Mouse (Mus musculus): ENCODE measurements around the gene Ltc4s. TPM values are rescaled to one million over a fixed set of nuclear protein-coding genes. Genes with fewer than 3 reads are reported as not detected.

Gene Ltc4s
- total RNA-seq, 2 experiments from 2014 or later: 5.9 to 10.2 TPM

DNA sequence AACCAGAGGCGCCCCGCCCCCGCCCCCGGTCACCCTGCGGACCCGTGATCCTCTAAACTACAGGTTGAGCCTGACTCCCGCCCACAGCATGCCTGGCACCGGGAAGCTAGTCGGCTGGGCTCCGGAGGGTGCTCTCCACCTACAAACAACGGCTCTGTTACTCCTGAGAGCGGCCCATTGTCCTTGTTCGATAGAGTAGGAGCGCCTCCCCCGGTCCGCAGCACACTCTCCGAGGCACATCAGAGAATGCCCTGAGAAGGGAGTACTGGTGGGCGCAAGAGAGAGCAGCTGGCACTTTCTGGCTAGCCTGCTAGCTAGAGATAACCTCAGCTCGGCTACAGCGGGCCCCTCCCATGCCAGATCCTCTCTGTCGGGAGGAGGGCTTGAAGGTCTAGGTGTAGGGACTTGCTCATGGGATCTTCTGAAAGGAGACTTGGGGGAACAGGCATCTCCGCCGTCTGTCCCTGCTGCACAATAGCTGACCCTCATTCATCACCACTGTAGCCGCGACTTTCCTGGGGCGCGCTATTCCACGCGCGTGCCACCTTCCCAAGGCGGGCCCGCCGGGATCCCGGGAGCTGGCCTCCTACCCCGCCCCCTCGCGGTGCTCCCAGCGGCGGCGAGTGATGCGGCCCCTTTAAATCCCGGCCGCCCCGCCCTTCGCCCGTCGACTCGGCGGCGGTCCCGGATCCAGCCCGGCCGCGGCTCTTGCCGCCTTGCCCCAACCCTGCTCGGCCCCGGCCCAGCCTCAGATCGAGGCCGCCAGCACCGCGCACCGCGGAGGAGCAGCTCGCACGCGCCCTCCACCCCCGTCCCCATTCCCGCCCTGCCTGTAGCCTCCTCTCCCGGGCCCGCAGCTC, 13.5 kb downstream of the Ltc4s start:
- DNase-seq: peak; percentile 91 to 94

DNA sequence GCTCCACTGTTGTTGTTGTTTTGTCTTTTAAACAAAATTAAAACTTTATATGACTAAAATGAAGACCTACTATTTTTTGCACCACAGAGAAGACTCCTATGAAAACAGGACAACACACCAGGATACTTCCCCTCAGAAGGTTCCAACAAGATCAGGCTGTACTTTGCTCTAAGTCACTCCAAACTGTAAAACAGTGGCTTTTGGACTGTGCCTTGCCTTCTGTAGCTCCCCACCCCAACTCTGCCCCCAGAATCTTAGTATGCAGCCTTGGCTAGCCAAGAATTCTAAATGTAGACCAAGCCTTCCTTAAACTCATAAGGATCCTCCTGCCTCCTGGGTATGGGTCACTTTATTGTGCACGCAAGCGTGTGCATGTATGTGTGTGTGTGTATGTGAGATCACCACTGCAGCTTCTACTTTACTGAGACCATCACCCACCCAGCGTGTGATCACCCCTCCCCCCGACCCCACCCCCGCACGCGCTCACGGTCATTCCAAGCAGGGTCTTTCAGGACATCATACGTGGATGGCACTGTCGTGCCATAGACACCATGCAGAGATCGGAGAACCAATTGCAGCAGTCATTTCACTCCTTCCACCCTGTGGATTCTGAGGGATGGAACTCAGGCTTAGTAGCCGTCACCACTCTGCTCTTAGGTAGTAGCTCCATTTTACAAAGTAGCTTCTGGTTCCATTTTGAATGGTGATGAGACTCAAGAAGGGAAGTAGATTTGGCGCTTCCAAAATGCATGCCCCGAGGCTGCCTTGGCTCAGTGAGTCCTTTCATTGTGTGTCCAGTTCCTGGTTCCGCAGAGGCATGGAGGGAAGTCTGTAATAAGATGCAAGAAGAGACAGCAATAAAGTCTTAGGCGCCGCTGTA, 14.4 kb downstream of the Ltc4s start:
- DNase-seq: no peak

DNA sequence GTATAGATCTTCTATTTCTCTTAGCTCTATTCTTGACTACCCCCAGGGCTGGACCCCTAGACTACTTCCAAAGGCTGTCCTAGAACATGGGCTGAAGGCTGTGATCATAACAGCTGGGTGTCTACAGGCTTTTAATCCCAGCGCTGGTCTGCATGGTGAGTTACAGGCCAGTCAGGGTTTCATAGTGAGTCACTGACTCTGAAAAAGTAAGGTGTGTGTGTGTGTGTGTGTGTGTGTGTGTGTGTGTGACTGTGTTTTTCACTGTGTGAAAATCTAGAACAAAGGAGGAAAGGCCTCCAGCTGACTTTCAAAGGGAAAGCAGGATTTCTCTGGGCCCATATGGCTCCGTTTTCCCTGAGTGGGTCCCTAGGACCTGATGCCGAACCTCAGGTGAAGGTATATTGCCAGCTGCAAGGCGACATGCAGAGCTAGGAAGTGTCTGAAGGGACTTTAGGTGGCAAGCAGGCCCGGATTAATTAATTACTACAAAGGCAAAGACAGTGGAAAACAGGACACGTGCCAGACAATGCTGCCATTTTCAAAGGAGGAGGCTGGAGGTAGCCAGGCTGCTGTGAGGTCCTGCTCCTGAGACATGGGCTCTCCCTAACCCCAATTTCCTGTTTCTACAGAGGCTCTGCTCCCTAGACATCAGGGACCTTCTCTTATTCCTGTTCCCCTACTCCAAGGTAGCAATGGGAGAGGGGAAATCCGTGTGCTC, 15.7 kb downstream of the Ltc4s start:
- DNase-seq: no peak

DNA sequence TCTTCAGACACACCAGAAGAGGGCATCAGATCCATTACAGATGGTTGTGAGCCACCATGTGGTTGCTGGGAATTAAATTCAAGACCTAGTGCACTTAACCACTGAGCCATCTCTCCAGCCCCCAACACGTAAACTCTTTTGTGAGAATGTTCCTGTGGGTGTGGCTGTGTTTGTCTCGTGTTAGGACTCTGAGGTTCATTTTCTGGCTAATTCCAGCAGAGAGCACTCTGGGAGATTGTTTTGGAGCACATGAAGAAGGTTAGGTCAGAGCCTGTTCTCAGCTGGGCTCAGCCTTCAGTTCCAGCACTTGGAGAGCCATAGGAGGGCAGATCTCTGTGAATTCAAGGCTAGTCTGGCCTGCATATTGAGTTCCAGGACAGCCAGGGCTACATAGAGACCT, 18.6 kb downstream of the Ltc4s start:
- no peak for DNase-seq

DNA sequence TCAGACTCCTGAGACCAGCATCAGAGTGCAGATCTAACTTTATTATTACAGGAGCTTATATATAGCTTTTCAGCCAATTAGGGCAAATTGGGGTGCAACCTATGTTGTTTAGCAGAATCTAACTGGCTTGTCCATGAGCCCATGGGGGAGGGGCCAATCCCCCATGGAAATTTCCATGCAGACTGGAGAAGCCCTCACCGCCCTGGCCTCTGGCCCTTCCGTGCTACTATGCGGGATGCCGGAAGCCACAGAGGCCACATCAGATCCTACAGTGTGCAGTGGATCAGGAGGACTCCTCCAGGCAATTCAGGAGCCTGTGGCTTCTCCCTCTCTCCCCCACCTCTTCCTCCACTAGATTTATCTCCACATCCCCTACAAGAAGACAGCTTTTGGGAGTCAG, 20.6 kb downstream of the Ltc4s start:
- no peak for DNase-seq

DNA sequence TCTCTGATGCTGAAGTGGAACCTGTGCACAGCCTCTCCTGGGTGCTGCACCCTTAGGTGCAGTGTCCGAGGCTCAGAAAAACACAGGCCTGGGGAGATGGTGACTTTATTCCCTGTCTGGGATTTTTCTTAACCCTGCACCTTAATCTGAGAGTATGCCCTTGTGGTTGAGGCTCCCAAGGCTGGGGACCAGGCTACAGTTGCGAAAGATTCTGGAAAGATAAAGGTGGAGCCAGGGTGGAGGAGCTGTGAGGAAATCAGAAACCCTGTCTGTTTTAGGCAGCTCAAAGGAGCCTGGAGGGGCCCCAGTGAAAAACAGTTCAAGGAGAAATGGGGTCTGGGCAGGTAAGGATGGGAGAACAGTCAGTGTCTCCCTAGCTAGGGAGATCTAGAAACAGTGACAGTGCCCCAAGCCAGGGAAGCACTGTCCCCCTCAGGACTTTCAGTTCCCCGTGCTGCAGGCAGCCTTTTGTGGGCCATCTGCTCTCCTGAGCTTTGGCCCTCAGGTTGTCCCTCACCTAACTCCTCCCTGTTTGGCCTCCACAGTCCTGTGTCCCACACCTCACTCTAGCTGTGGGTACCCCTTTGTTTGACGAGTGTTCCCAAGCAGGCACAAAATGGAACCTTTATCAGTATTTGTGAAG, 21.6 kb downstream of the Ltc4s start:
- no peak for DNase-seq

DNA sequence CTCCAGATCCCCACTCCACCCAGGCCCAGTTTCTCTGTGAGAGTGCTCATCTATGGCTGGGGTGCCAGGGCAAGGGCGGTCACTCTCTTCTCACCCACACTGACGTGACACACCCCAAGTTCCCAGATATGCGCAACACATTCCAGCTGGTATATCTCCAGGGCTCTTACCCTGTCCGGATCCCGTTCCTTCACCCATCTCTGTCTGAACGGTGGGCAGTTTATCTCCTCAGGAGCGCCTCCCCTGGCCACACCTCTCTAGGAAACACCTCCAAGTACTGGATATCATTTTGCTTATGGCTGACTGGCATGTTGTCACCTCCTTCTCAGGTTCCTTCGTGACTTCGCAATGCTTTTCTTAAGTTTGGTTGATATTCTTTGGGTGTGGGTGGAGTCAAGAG, 22.8 kb downstream of the Ltc4s start:
- no peak for DNase-seq

DNA sequence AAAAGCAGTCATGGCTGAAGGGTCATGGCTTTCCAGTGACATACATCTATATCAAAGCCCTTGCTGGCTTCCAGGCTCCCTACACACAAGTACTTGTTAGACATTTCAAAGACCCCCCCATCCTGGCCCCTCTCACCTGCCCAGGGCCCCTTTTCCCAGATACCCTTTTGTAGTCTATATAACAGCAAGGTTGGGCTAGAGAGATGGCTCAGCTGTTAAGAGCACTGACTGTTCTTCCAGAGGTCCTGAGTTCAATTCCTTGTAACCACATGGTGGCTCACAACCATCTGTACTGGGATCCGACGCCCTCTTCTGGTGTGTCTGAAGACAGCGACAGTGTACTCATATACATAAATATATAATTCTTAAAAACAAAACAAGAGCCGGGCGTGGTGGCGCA, 23.8 kb downstream of the Ltc4s start:
- no peak for DNase-seq

DNA sequence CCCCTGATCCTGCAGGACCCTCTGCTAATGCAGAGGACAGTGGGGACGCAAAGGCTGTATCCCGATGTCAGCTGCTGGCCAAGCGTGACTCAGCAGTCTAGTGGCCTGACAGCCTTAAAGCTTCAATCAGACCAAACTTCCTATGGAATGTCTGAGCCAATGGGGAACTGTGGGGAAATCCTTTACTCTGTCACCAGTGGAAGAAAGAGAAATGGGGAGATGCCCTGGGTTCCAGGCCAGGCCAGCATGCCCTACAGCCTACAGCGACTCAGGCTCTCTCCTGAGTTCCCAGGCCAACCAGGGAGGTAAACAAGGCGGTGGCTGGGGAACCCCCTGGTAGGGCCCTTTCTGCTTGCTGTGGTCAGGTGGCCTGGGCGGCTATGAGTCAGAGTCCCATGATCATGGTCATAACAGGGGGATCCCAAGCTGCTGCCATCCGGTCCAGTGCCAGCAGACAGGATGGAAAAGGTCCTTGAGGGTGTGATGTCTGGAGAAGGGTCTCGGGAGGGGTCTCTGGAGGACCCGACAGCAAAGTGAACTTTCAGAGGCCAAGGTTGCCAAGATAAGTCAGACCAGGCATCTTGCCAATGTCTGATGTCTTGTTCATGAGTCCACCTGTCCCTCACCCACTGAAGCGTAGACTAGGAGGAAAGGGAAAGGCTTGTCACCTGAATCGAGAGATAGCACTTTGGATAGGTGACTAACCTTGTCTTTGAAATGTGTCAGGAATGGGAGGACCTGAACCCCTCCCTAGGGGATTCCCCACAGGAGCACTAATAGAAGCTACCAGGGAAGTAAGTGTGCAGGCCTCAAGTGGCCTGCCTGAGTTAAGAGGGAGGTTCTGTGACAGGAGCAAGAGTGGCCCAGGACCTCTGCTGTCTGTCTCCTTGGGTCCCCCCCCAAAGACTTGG, 25.3 kb downstream of the Ltc4s start:
- DNase-seq: peak; percentile 92 to 93

DNA sequence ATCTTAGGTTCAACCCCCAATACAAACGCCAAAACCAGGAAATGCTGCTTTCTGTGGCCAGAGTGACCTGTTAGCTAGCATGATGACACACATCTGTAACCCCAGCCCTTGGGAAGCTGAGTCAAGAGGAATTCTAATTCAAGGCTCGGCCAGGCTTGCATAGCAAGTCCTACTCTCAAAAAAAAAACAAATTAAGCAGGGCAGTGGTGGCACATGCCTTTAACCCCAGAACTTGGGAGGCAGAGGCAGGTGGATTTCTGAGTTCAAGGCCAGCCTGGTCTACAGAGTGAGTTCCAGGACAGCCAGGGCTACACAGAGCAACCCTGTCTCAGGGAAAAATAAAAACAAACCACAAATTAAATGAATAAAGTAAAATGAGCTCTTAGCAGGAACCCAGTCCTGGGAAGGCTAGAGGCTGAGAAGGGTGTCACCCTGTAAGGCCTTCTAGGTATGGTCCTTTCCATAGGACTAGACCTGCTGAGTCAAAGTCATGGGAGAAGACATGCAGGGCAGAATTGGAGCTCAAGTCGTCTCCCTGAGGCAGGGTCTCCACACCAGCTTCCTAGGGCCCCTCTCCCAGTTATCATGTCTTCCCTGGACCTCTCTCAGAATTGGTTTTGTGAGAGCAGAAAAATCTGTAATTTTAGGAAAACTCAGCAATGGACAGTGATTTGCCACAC, 26.2 kb downstream of the Ltc4s start:
- DNase-seq: no peak

DNA sequence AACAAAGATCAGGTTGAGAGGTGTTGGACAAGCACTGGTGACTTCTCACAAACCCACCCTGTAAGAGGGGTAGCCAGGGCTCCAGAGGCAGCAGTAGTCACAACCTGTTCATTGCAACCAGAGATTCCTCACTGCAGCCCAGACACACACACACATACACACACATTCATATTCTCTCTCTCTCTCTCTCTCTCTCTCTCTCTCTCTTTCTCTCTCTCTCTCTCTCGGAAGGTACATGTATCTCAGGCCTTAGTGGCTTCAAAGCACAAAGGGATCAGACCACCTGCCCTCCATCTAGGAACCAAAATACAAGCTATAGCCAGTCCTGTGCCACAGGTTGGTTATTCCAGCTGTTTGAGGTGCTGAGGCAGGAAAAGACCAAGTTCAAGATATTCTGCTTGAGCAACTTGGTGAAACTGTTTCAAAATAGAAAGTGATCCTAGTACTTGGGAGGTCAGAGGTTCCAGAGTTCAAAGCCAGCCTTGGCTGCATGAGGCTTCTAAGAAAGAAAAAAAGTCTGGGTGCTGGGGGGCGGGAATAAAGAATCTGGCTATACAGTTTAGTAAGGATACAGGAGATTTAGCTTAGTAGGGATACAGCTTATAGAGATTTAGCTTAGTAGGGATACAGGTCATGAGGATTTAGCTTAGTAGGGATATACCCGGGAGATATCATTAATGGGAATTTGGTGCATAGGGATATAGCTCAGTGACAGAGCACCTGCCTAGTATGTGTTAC, 26.9 kb downstream of the Ltc4s start:
- no peak for DNase-seq

DNA sequence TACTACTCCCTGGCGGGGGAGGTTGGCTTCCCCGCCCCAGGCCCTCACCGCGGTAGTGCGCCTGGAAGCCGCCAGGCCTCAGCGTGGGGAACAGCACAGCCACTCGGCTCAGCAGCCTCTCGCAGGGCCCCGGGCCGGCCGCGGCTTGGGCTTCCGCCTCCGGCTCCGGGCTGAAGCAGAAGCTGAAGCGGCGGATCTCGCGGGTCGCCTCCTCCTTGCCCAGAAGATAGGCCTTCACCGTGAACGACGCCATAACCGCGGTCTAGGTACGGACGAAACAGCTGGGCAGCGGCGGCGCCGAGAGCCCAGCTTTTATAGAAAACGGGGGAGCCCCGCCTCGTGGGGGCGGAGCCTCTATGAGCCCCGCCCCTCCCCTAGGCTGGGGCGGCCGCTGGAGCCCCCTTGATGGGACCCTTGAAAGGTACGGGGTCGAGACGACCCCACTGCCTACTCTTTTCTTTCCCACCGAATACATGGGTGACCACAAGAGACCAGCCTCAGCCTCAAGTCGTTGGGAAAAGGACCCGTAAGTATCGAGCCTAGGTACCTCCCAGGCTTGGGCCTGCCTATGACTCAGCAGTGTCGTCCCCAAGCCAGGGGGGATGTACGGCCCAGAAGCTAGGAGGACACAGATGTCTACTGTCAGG, 27.8 kb downstream of the Ltc4s start, which contains the start of the genes Sqstm1 and Mgat4b:
Gene Sqstm1, minus strand, starts transcription at position 323 of the 647 bp plus-strand sequence.
Gene Mgat4b, plus strand, starts transcription at position 386 of the 647 bp plus-strand sequence.
- DNase-seq: peak; percentile 88 to 92

DNA sequence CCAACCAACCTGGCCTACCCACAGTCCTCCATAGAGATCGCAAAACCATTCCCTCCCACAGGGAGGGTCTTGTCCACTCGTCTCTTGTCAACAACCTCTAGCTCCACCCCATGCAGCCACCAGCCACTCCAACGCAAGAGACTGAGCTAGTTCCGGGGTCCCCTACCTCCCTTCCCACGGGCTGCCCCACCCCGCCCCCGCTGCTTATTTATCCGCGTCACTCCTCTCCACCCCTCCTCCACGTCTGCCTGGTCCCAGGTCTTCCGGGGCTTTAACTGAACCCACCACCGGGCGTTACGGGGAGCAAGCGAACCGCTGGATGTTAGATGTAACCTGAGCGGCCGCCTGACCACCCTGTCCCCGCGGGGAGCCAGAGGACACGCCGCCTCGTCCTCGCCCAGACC, 28.3 kb downstream of the Ltc4s start:
- DNase-seq: peak; percentile 90 to 95

DNA sequence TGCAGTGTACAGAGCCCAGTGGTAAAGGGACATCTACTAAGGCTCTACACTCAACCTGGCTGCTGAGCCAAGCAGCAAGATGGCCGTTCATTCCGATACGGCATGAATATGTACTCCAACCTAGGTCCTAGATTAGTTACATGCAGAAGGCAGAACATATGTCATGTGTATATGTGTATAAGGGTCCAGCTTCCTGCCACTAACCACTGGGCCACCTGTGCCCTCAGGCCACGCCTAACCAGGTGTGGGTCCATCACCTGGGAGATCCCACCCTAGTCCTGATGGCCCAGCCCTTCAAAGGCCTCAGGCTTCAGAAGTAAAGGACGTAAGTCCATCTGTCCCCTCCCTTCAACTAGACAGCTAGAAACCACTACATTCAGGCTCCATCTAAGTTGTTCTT, 30.4 kb downstream of the Ltc4s start:
- no peak for DNase-seq

DNA sequence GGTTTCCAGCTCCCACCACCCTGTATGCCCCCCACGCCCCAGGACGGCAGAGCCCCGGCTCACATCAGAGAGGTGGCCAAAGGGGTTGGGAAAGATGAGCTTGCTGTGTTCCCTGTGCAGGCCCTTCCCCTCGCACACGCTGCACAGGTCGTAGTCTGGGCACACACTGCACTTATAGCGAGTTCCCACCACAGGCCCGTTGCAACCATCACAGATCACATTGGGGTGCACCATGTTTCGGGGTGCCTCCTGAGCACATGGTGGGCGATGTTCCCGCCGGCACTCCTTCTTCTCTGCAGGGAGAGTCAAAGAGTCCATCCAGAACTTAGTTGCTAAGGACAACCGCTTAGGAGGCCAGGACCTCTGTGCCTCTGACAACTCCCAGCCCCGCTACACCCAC, 31.1 kb downstream of the Ltc4s start:
- DNase-seq: no peak

DNA sequence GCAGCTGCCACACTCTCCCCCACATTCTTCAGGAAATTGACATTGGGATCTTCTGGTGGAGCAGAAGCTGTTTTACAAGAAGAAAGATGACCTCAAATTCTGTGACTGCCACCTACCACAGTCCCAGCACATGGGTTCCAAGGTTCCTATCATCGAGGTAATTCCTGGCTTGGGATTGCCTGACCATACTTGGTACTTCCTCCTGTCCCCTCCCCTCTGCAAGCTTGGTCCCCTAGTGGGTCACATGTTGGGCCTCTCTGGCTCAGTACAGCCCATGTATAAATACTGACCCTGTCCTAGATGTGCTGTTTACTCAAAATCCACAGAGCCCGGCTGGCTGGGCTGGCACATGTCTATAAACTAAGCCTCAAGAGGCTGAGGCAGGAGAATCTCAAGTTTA, 32.4 kb downstream of the Ltc4s start:
- DNase-seq: no peak

DNA sequence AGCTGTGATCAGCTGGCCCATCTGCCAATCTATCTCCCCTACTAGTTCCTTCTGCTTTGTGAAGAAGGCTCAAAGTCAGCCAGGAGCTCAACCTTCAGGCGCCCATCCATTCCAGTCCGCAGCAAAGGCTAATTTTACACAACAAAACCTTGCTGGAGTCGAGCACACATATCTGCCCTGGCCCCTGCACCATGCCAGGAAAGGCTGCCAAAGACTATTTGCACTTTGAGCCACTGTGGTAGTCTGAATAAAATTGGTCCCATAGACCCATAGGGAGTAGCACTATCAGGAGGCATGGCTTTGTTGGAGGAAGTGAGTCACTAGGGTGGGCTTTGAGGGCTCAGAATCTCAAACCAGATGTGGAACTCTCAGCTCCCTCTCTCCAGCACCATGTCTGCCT, 33.0 kb downstream of the Ltc4s start:
- DNase-seq: peak in 1 of 2 experiments; percentile 64

DNA sequence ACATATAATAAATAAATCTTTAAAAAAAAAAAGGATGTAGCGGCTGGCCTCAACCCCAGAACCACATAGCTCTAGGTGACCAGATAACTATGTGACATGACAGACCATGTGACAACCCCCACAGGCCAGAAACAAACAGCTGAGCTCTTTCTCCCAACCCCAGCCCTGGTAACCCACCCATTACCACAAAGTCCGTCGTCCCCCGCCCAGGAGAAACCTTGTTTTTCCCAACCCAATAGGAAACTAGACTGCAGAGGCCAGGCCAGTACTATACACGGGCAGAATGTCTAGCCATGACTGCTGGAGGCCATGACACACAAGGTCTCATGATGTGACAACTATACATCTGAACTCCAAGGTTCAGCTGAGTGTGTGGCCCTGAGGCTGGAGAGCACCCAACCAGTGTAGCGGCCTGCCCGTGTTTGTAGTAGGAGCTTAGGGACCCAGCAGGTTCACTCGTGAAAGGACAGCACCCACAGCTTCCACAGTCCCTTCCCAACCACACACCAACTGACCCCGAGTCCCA, 35.1 kb downstream of the Ltc4s start:
- no peak for DNase-seq

DNA sequence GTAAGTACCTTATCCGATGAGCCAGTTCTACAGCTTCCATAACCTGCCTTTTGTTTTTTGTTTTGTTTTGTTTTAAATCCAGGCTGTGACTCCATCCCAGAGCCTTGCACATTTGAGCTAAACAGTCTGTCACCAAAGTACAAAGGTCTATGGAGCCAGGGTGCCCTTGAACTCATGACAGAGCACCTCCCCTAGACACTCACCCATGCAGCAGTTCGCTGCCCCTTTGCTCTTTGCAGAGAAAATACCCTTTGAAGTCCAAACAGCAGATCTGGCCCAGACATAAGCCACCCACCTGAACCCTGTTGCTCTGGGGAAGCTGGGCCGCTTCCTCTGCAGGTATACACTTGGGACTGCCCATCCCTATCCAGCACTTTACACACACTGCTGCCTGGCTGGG, 36.8 kb downstream of the Ltc4s start:
- no peak for DNase-seq

Measured in heart, adult 18-20 months (tissue).